Mouse (Mus musculus): Measurements from ENCODE around the gene Kcnc4.
A peak's percentile ranks its signal among the peaks of the same experiment; 100 is the strongest.

Gene Kcnc4

GRCm38 (mm10) chr3:107458104-107458503 lies 1.2 kb downstream of the Kcnc4 start:
- no peak for DNase-seq

- no peak for DNase-seq
Measured at GRCm38 (mm10) chr3:107454280-107454679, 5.1 kb downstream of the Kcnc4 start.

GRCm38 (mm10) chr3:107446822-107447221 lies 12.5 kb downstream of the Kcnc4 start:
- DNase-seq, result no peak

- DNase-seq, result no peak
Measured at GRCm38 (mm10) chr3:107443866-107444265, 15.5 kb downstream of the Kcnc4 start.

GRCm38 (mm10) chr3:107442191-107442590 lies 17.2 kb downstream of the Kcnc4 start:
- DNase-seq, result peak; percentile 90

- DNase-seq, result no peak
Measured at GRCm38 (mm10) chr3:107441306-107441705, 18.0 kb downstream of the Kcnc4 start.

- DNase-seq, result no peak
Measured at GRCm38 (mm10) chr3:107439280-107439679, 20.1 kb downstream of the Kcnc4 start.

- DNase-seq, result no peak
Measured at GRCm38 (mm10) chr3:107437666-107438065, 21.7 kb downstream of the Kcnc4 start.

GRCm38 (mm10) chr3:107436434-107436833 lies 22.9 kb downstream of the Kcnc4 start:
- DNase-seq, result no peak

- no peak for DNase-seq
Measured at GRCm38 (mm10) chr3:107433614-107434013, 25.7 kb downstream of the Kcnc4 start.

GRCm38 (mm10) chr3:107431268-107431667 lies 28.1 kb downstream of the Kcnc4 start:
- DNase-seq, result no peak

GRCm38 (mm10) chr3:107424258-107425041 lies 34.9 kb downstream of the Kcnc4 start:
- peak; percentile 72 for DNase-seq

GRCm38 (mm10) chr3:107420156-107420555 lies 39.2 kb downstream of the Kcnc4 start:
- DNase-seq, result no peak

GRCm38 (mm10) chr3:107417287-107417644 lies 42.1 kb downstream of the Kcnc4 start:
- DNase-seq, result no peak

GRCm38 (mm10) chr3:107416541-107417286 lies 42.6 kb downstream of the Kcnc4 start:
- DNase-seq, result no peak

- DNase-seq, result no peak
Measured at GRCm38 (mm10) chr3:107413093-107413492, 46.3 kb downstream of the Kcnc4 start.

- DNase-seq, result no peak
Measured at GRCm38 (mm10) chr3:107412509-107412908, 46.8 kb downstream of the Kcnc4 start.

- peak; percentile 29 for DNase-seq
Measured at GRCm38 (mm10) chr3:107411669-107412068, 47.7 kb downstream of the Kcnc4 start.

- no peak for DNase-seq
Measured at GRCm38 (mm10) chr3:107401401-107401800, 58.0 kb downstream of the Kcnc4 start.

GRCm38 (mm10) chr3:107399991-107400640 lies 59.2 kb downstream of the Kcnc4 start:
- no peak for DNase-seq

GRCm38 (mm10) chr3:107391198-107391597 lies 68.2 kb downstream of the Kcnc4 start:
- no peak for DNase-seq
